Mouse (Mus musculus) embryonic fibroblast, embryonic 13.5 days (primary cell): Measurements from ENCODE around the gene Plekha3.

Experiments used
- CTCF ChIP-seq: IDR thresholded peaks from 2 replicates; pipeline ENCODE4 v1.5.1; 2011; ENCODE audit warnings: mild to moderate bottlenecking, control low read depth, low read length, moderate library complexity, borderline replicate concordance; ENCODE audit not compliant: insufficient read depth
- POLR2A ChIP-seq: IDR thresholded peaks from 2 replicates; pipeline ENCODE4 v1.6.1; 2011; ENCODE audit warnings: low read depth, mild to moderate bottlenecking, control low read depth, low read length, moderate library complexity

DNA sequence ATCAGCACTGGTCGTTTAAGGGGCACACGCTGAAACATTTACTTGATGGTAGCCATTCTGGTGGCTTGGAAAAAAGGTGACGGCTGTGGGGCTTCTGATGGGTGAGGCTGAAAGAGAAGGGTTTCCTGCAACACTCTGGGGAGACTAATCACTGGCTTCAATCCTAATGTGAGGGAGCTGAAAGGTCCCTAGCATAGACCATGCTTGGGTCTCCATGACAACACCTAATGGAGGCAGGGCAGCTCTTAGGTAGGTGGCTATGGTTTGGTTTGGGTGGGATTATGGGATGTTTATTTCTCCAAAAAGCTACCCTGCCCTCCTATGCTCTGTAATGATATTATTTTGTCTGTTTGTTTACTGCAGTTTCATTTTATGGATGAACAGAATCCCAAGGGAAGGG is 19.6 kb upstream of the Plekha3 start:
- TF ChIP-seq POLR2A, result no peak
- no peak for TF ChIP-seq CTCF
